Mouse (Mus musculus) thymus, adult 2 months (tissue): ENCODE measurements around the gene Ttll2. TPM values are rescaled to one million over a fixed set of nuclear protein-coding genes. Genes with fewer than 3 reads are reported as not detected.
"Not testable (repeated sequence)": the region's sequence is repeated elsewhere in the genome, so short reads cannot be mapped to it uniquely, and the experiment has no call there.

Experiments used
- DNase-seq: peaks from one replicate; pipeline ENCODE4 v3.0.0; 2021
- H3K27ac ChIP-seq: fragments of 200-500 bp; 2 replicates; pipeline ENCODE4 v1.5.1; 2012; ENCODE audit warnings: low read length, control low read depth; ENCODE audit not compliant: control insufficient read depth, insufficient read depth
- H3K27me3 ChIP-seq: fragments of 200-500 bp; 2 replicates; pipeline ENCODE4 v1.6.1; 2012; ENCODE audit warnings: mild to moderate bottlenecking, low read length, moderate library complexity, mixed read lengths; ENCODE audit not compliant: control insufficient read depth, insufficient read depth
- H3K36me3 ChIP-seq: fragments of 200-500 bp; 2 replicates; pipeline ENCODE4 v1.6.1; 2012; ENCODE audit warnings: mild to moderate bottlenecking, low read length, moderate library complexity; ENCODE audit not compliant: control insufficient read depth, insufficient read depth
- H3K4me1 ChIP-seq: fragments of 200-500 bp; replicated peaks from 2 replicates; pipeline ENCODE4 v1.6.1; 2012; ENCODE audit warnings: low read length; ENCODE audit not compliant: control insufficient read depth, insufficient read depth
- H3K4me3 ChIP-seq: fragments of 200-500 bp; 2 replicates; pipeline ENCODE4 v1.5.1; 2012; ENCODE audit warnings: mild to moderate bottlenecking, low read length, control low read depth, moderate library complexity; ENCODE audit not compliant: control insufficient read depth, insufficient read depth
- WGBS: fragments of 180-500 bp; shearing (Covaris S2); methylation state at CpG from one replicate; pipeline ENCODE4 v1.1.7; 2018; 5-methylcytosine and 5-hydroxymethylcytosine counted together
- polyA plus RNA-seq: library from polyadenylated mRNA; depleted of rRNA; stranded (reverse); fragments of >200 nt; gene quantifications from 2 replicates; pipeline ENCODE4 v1.2.3, GENCODE M21; 2012

Gene Ttll2
- polyA plus RNA-seq, 1 experiment, result not detected

DNA sequence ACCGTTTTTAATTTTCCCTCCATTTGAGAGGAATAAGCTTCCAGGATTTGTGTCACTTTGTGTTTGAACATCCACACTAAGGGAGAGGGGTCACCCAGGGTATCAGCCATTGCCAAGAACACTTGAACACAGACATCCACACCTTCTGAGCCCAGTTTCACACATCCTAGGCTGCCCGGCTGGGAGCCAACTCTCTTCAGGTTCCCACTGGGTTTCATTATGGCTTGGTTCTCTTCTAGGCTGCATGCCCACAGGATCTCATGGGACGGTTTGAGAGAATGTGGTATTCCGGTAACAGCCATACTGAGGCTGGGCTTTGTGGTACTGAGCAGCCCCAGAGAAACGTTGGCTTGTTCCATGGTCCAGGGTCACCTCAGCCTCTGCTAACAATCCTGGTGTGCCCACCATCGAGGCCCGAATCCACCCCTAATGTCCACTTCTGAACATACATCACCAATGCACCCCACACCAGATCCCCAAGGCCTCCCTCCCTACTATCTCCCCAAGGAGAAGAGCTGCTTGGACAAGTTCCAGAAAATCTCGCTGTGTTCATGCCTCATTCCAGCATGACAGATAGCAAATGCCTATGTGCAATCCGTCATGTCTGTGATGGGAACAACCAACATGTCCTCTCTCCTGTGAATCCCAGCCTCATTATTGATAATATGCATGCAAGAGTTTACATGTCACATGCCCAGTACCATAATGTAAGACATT, 8.4 kb upstream of the Ttll2 start:
- 96% methylated on average over 9 of the region's 9 CpGs for WGBS
- H3K4me1 ChIP-seq, H3K27ac ChIP-seq, H3K4me3 ChIP-seq, H3K27me3 ChIP-seq, H3K36me3 ChIP-seq, DNase-seq: not testable (repeated sequence)

DNA sequence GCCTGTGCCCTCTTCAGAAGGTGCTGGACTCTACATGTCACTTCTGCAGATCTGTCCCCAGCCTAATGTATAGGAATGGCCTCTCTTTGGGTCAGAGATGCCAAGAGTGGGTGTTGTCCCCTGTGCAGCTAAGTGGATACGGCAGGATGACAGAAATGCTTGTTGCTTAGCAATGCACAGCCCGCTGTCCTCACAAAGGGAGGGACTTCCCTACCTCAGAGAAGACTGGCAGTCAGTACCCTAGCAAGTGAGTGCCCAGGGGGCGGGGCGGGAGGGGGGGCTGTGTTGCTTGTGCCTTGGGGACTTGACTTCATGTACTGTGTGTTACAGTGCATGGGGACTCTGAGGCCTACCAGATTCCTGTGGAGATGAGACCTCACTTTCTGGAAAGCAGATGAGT, 7.3 kb upstream of the Ttll2 start:
- not testable (repeated sequence) for H3K36me3 ChIP-seq, H3K4me1 ChIP-seq, H3K27ac ChIP-seq, H3K27me3 ChIP-seq, DNase-seq, H3K4me3 ChIP-seq
- 95% methylated on average over 4 of the region's 4 CpGs for WGBS

DNA sequence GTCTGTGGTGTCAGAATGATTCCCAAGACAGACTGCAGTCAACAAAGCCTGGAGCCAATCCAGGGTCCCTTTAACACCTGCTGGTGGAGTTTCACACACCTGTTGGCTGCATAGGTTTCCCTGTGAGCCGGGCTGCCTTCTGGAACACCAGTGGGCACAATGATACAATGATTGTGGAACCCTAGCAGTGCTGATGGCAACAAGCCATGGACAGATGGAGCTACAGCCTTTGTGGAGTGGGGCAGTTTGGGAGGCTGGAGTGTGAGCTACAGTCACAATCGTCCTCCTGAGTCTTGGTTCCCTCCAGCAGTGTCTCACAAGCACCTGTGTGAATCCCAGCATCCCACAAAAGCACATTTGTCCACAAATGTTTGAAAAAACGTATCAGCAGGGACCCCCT, 3.7 kb downstream of the Ttll2 start:
- not testable (repeated sequence) for H3K27me3 ChIP-seq, H3K36me3 ChIP-seq, DNase-seq, H3K4me3 ChIP-seq, H3K27ac ChIP-seq, H3K4me1 ChIP-seq
- 67% methylated on average over 2 of the region's 3 CpGs for WGBS

DNA sequence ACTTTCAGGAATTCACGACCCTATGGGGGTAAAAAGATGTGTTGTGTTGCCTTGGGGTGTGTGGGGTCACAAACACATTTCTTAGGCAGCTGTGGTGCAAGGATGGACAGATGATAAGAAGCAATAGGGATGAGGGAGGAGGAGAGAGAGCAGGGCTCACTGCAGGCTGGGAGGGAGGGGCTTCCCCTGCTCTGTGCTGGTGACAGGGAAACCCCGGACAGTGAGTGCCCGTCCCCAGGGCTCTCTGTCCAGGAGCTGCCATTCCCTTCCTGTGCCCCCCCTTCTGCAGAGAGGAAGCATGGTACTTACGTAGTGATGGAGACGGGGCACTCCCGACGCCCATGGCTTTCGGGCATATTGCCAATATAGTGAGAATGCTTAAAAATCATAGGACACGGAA, 15.1 kb downstream of the Ttll2 start:
- H3K27ac ChIP-seq, DNase-seq, H3K4me3 ChIP-seq, H3K4me1 ChIP-seq, H3K36me3 ChIP-seq, H3K27me3 ChIP-seq: not testable (repeated sequence)
- WGBS, result 47% methylated on average over 8 of the region's 9 CpGs

DNA sequence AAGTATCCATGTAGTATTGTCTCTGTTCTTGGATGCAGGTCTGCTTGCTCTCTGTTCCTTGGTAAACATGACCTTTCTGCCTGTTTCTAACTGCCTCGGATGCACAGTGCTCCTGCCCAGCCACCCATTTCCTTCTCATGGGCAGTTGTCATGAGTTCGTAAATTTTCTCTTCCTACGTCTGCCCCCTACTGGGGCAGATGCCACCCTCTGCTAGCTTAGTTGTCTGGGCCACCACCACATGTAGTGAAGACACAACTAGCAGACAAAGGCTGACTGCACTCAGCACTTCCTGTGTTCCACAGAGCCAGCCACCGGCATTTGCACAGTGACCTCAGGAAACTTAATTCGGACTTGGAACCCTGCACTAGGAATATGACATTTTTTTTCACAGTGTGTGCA, 19.8 kb downstream of the Ttll2 start:
- not testable (repeated sequence) for H3K27ac ChIP-seq, H3K36me3 ChIP-seq, DNase-seq, H3K4me1 ChIP-seq, H3K4me3 ChIP-seq, H3K27me3 ChIP-seq
- WGBS, result 67% methylated on average over 4 of the region's 5 CpGs

DNA sequence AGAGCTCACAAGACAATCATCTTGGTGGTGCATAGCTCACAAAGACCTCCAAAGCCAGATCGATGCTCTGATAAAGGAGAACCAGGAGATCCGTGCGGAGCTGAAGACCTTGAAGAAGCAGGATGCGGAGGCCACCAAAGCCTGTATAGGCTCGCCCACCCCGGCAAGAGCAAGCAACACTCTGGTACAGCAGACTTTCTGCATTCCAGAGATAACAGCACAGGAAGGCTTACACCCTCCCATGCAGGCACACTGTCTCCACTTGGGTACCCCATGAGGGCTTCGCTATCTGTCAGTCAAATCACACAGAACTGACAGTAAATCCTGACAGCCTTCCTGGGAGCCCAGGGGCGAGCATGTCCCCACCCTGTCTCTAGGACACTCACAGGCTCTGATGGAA, 26.1 kb downstream of the Ttll2 start:
- not testable (repeated sequence) for H3K36me3 ChIP-seq, H3K4me1 ChIP-seq, H3K4me3 ChIP-seq, H3K27me3 ChIP-seq, DNase-seq, H3K27ac ChIP-seq
- WGBS, result 88% methylated on average over 5 of the region's 8 CpGs

DNA sequence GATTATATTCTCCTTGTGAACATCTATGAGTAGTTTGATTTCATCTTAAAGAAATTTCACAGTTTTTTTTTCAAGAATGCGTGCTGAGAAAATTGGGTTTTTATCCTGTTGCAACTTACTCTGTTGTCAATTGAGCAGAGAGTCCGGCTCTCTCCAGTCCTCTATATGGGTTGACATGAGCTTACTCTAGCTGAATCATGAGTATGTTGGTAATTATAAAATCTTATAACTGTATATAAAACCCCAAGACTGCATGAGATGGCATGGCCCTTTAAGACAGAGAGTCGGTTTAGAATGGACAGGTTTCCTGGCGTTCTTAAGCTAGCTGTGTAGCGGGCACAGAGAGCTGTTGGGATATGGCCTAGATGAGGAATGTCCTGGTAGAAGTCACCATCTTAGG, 28.1 kb downstream of the Ttll2 start, which contains the start of gene Tcp10a:
Gene Tcp10a (plus strand): TSS at position 301 of the 400 bp plus-strand sequence.
- not testable (repeated sequence) for H3K27me3 ChIP-seq, H3K27ac ChIP-seq, H3K4me3 ChIP-seq, DNase-seq, H3K4me1 ChIP-seq, H3K36me3 ChIP-seq
- WGBS, result 96% methylated on average over 5 of the region's 5 CpGs

DNA sequence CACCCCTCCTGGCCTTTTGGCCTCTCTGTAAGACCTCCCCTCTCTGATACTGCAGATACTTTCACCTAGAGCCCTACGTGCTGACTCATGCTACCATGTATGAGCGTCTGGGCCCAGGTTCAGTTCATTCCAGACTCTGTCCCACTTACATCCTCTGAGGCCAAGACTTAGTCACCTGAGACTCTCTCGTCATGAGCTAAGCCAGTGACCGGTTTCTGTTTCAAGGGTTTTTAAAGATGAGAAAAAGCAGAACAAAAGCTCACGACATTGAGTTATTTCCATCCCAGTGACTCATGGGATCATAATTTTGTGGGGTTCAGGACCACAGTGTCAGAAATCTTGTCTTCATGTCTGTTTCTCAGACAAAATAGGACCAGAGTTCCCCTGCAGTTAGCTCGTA, 32.7 kb downstream of the Ttll2 start:
- 82% methylated on average over 6 of the region's 6 CpGs for WGBS
- not testable (repeated sequence) for H3K36me3 ChIP-seq, H3K4me1 ChIP-seq, DNase-seq, H3K27me3 ChIP-seq, H3K27ac ChIP-seq, H3K4me3 ChIP-seq

DNA sequence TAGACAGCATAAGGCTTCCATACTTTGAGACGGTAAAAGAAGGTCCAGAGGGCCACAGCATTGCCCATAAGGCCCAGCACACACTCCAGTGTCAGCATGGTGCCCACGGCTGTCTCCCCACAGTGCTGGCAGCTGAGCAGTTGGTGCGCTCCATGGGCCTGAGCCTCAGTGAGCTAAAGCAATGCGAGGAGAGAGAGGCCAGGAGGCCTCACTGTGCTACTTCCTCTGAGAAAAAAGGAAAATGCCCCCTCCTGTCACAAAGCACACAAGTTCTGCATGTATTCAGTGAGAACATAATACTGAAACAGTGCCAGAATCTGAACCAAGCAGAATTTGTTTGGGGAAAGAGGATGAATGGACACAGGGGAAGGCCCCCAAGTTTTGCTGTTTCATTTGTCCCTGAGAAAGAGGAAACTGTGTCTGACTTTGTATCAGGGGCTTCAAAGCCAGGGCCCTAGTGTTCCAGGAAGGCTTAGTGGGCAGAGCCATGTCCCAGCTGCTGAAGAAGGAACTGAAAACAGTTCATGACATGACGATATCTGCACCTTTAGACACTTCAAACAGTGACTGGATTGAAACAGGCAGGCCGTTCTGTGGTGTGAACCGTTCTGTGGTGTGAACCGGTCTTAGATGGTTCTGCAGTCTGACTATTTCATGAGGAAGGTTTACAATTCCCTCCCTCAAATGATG, 36.7 kb downstream of the Ttll2 start:
- not testable (repeated sequence) for H3K4me1 ChIP-seq, H3K4me3 ChIP-seq, H3K27me3 ChIP-seq, H3K36me3 ChIP-seq, DNase-seq, H3K27ac ChIP-seq
- 29% methylated on average over 7 of the region's 8 CpGs for WGBS

DNA sequence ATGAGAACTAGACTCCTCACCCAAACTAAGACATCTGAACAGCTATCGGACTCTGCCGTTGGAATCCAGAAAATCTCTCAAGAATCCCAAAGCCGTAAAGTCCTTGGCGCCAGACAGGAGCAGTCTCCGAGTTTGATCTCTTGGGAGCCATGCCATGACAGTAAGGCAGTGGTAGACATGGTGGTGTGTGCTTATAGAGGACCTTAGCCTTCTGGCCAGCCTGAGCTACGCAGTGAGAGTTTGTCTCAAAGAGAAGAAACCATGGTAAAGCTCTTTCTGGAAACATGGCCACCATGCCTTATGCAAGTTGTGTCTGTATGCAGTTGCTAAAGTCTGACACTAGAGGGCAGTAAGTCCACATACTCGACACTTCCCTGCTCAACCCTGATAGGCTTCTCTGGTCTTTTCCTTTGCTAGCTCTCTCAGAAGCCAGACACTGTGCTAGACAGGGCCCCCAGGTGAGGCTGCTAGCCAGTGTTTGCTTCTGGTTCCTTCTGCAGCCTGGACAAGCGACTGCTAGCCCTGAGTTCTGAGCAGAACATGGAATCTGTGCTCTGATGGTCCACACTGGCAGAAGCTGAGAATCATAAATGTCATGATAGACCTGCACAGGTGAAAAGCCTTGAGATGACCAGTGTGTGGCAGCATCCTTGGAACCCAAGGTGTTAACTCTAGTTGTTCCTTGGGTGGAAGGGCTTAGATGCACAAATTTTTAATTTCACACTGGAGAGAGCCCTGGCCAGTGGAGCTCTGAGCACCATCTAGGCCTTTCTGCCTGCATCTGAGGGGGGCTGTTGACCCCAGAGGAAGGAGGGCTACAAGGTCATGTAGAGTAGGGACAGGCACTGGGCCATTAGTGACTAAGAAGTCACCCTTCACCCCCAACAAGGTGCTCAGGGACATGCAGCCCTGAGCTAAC, 46.0 kb downstream of the Ttll2 start:
- H3K4me3 ChIP-seq, H3K27ac ChIP-seq, H3K36me3 ChIP-seq, H3K27me3 ChIP-seq, H3K4me1 ChIP-seq: not testable (repeated sequence)
- DNase-seq, result peak; percentile 21
- 61% methylated on average over 8 of the region's 8 CpGs for WGBS
